Mouse (Mus musculus) heart, adult 2 months (tissue): Measurements from ENCODE around the gene Aen.

Source experiments
- CTCF ChIP-seq: fragments of 200-600 bp; IDR thresholded peaks from 2 replicates; pipeline ENCODE4 v1.8.1; 2022; ENCODE audit warnings: antibody characterized with exemption, mild to moderate bottlenecking, moderate library complexity
- POLR2A ChIP-seq: fragments of 200-500 bp; IDR thresholded peaks from 2 replicates; pipeline ENCODE4 v1.6.1; 2011; ENCODE audit warnings: mild to moderate bottlenecking, low read depth, low read length, control low read depth; ENCODE audit not compliant: insufficient read depth

DNA sequence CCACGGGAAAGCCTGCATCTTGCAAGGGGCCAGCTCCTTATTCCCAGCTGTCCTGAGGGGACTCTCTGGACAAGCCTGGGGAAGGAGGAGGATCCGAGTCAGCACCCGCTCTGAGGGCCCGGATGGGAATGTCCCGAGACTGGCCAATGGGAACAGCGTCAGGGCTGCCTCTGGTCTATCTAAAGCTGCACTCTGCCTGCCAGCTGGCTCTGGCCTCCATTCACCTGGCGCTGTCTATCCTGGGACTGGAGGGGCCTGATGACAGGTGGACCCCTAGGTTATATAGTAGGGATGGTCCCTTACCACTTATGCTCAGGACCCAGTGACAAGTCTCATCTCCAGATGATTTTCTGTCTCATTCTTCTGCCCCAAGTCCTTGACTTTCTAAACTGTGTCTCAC, 29.1 kb downstream of the Aen start:
- no peak for TF ChIP-seq POLR2A
- TF ChIP-seq CTCF = no peak
